In the genomic region with DNA sequence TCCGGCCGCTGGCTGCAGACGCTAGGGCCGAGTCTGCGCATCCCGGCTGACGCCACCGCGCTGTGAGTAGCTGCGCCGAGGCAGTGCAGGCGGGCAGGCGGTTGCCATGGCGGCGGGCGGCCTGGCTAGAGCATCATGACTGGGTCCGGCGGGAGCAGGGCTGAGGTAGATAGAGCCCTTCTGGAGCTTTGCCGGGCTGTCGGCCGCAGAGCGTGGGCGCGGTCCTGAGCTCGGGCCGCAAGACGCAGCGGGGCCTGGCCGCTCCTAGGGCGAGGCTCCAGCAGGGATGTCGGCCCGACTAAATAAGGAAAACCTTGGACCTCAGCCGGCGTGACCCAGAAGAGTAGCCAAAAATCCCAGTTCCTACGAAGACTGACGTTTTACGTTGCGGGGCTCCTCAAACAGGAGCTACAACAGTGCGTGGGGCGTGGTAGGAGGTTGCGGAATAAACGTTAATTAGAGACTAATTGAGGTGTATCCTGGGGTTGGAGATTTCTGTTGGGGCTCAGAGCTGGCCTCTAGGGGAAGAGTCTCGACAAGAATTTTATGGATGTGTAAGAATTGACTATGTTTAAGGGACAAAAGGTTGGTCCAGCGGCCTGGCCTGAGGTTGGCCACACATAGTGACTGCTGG, we compare ENCODE assay signal across 7 mouse cellular contexts. TPM values are rescaled to one million over a fixed set of nuclear protein-coding genes. Genes with fewer than 3 reads are reported as not detected.
A peak's percentile ranks its signal among the peaks of the same experiment; 100 is the strongest.
DNase-seq lines count a peak whose midpoint lies in the region; ATAC-seq and TF ChIP-seq lines count a peak whose summit lies in the region.

No protein-coding gene starts in this region.

- H3K36me3 ChIP-seq in hindbrain, embryonic 16.5 days (ENCODE audit: control insufficient read depth, insufficient read depth, low read length): no peaks in the 10 kb centered on the region

- peak overlapping the region; percentile 96 for H3K4me3 ChIP-seq in gastrocnemius, adult 2 months
- H3K4me3 ChIP-seq in hindbrain, embryonic 16.5 days (ENCODE audit: low read length): peak overlapping the region; percentile 89

- H3K9ac ChIP-seq in hindbrain, embryonic 16.5 days (ENCODE audit: low read depth, low read length): peak overlapping the region; percentile 96

- peaks cover 27% of the 10 kb centered on the region for H3K4me1 ChIP-seq in hindbrain, embryonic 16.5 days (ENCODE audit: control insufficient read depth, insufficient read depth, low read depth, low read length)

- DNase-seq in adrenal gland, adult 18-20 months (ENCODE audit: low spot score in 2 of 2): peak; percentile 71 to 73
- DNase-seq in cerebellum, postnatal 36 days: peak; percentile 81
- peak; percentile 91 for DNase-seq in gastrocnemius, adult 2 months
- DNase-seq in left cerebral cortex, postnatal 36 days (ENCODE audit: low spot score in 2 of 2): peak; percentile 81 to 84
- peak; percentile 61 to 67 for DNase-seq in spleen, adult 18-20 months

- peak; percentile 74 for ATAC-seq in hindbrain, embryonic 16.5 days
- peak; percentile 44 for ATAC-seq in megakaryocyte-erythroid progenitor cell, adult 5-6 weeks (replicated peaks; ENCODE audit: low FRiP score, low TSS enrichment, poor library complexity, severe bottlenecking)

- no peaks in the 10 kb centered on the region for H3K9me3 ChIP-seq in hindbrain, embryonic 16.5 days (ENCODE audit: control insufficient read depth, low read length)

- no peak for TF ChIP-seq CTCF in gastrocnemius, adult 2 months (IDR thresholded peaks at IDR 0.05)

- H3K4me2 ChIP-seq in hindbrain, embryonic 16.5 days (ENCODE audit: low read length): peak overlapping the region; percentile 88

- WGBS in hindbrain, embryonic 16.5 days: under 1% methylated on average over 44 of the region's 44 CpGs

- 0 out of 2 replicates have a peak, but pooled peaks cover 3% of the 10 kb centered on the region for H3K27me3 ChIP-seq in hindbrain, embryonic 16.5 days (replicated peaks; ENCODE audit: control insufficient read depth, insufficient read depth, low read length)

- peak overlapping the region; percentile 98 for H3K27ac ChIP-seq in gastrocnemius, adult 2 months
- peak overlapping the region; percentile 95 for H3K27ac ChIP-seq in hindbrain, embryonic 16.5 days (ENCODE audit: low read depth, low read length)

- intact Hi-C loops in gastrocnemius, adult 2 months (cut with DNase I): no loop called here
- intact Hi-C loops in left cerebral cortex, postnatal 36 days (cut with DNase I): loop anchor here (2.0 kb wide), 1 partner anchor 16 kb away; a partner anchor contains a TSS

RNA-seq across cellular contexts. Expression of a gene that starts 0.9 kb away (rescaled TPM):
- 10 to 100 TPM; 37.9 to 38.2 TPM for total RNA-seq in adrenal gland, adult 18-20 months (2021)
- 10 to 100 TPM; 18.3 to 25.0 TPM for total RNA-seq in gastrocnemius, adult 2 months (2021)
- 26.8 and 29.9 TPM in 2 replicates for polyA plus RNA-seq in hindbrain, embryonic 16.5 days (2015; fragmentation: Nextera tagmentation; extraction: Ambion mirVana)
- 10 to 100 TPM; 62.7 to 85.4 TPM for total RNA-seq in left cerebral cortex, postnatal 36 days (2021)
- total RNA-seq in megakaryocyte-erythroid progenitor cell, adult 5-6 weeks (2014; fragmentation: Nextera tagmentation): 17.2 and 20.5 TPM in 2 replicates
- total RNA-seq in megakaryocyte-erythroid progenitor cell, adult 5-6 weeks (2017): 4.6 and 5.4 TPM in 2 replicates

RNA-seq across cellular contexts. Expression of a gene that starts 16.5 kb away (rescaled TPM):
- 1 to 10 TPM; 1.5 to 2.0 TPM for total RNA-seq in adrenal gland, adult 18-20 months (2021)
- not detected for total RNA-seq in gastrocnemius, adult 2 months (2021)
- 10.9 and 13.0 TPM in 2 replicates for polyA plus RNA-seq in hindbrain, embryonic 16.5 days (2015; fragmentation: Nextera tagmentation; extraction: Ambion mirVana)
- total RNA-seq in left cerebral cortex, postnatal 36 days (2021): 10 to 100 TPM; 51.0 to 51.3 TPM
- not detected in 2 replicates for total RNA-seq in megakaryocyte-erythroid progenitor cell, adult 5-6 weeks (2014; fragmentation: Nextera tagmentation)
- total RNA-seq in megakaryocyte-erythroid progenitor cell, adult 5-6 weeks (2017): 1.3 TPM in 1 of 2 replicates, not detected in the other

RNA-seq across cellular contexts. Expression of a gene that starts 22.8 kb away (rescaled TPM):
- 100 to 1,000 TPM; 101 to 105 TPM for total RNA-seq in adrenal gland, adult 18-20 months (2021)
- total RNA-seq in gastrocnemius, adult 2 months (2021): 10 to 100 TPM; 27.3 to 35.2 TPM
- polyA plus RNA-seq in hindbrain, embryonic 16.5 days (2015; fragmentation: Nextera tagmentation; extraction: Ambion mirVana): 85.9 and 94.2 TPM in 2 replicates
- total RNA-seq in left cerebral cortex, postnatal 36 days (2021): 10 to 100 TPM; 69.6 to 95.6 TPM
- 111 and 143 TPM in 2 replicates for total RNA-seq in megakaryocyte-erythroid progenitor cell, adult 5-6 weeks (2014; fragmentation: Nextera tagmentation)
- 66.3 and 84.8 TPM in 2 replicates for total RNA-seq in megakaryocyte-erythroid progenitor cell, adult 5-6 weeks (2017)

Comparison
In these comparisons a context has a peak if more than half of its experiments do, and no peak if none do; other contexts are left out.
1. Peak in every context shown above with its lines: DNase-seq, ATAC-seq, H3K4me3 ChIP-seq and H3K27ac ChIP-seq.
2. RNA of a gene that starts 16.5 kb away (total RNA-seq): 51.0 to 51.3 TPM in left cerebral cortex, postnatal 36 days; 1.5 to 2.0 TPM in adrenal gland, adult 18-20 months, 1.3 TPM in megakaryocyte-erythroid progenitor cell, adult 5-6 weeks and not detected in gastrocnemius, adult 2 months; every median in the first group is over 10 times any median in the second.